Mouse (Mus musculus) midbrain, postnatal 0 days (tissue): ENCODE measurements around the gene Gpr179. TPM values are rescaled to one million over a fixed set of nuclear protein-coding genes. Genes with fewer than 3 reads are reported as not detected.

ENCODE experiments used
- ATAC-seq: fragments of 200-750 bp; cut with Nextera tagmentation; 2 replicates; pipeline ENCODE4 v1.8.0; 2017; ENCODE audit warnings: moderate number of reproducible peaks, mild to moderate bottlenecking, moderate TSS enrichment, moderate library complexity; ENCODE audit not compliant: low FRiP score
- DNase-seq: peaks from one replicate; pipeline ENCODE4 v3.0.0-alpha.2; 2015; ENCODE audit warnings: low spot score
- H3K27ac ChIP-seq: fragments of 300-500 bp; sonication (generic); 2 replicates; pipeline ENCODE4 v1.5.1; 2014; ENCODE audit warnings: low read depth, mild to moderate bottlenecking, low read length, mixed read lengths
- H3K27me3 ChIP-seq: fragments of 300-500 bp; sonication (generic); 2 replicates; pipeline ENCODE4 v1.6.1; 2014; ENCODE audit warnings: low read length, control low read depth, mixed read lengths; ENCODE audit not compliant: insufficient read depth
- H3K36me3 ChIP-seq: fragments of 300-500 bp; sonication (generic); 2 replicates; pipeline ENCODE4 v1.6.1; 2014; ENCODE audit warnings: low read length, control low read depth, mixed read lengths; ENCODE audit not compliant: insufficient read depth
- H3K4me1 ChIP-seq: fragments of 300-500 bp; sonication (generic); 2 replicates; pipeline ENCODE4 v1.6.1; 2014; ENCODE audit warnings: mild to moderate bottlenecking, control low read depth, antibody characterized with exemption, low read length, mixed read lengths; ENCODE audit not compliant: insufficient read depth
- H3K4me2 ChIP-seq: fragments of 300-500 bp; sonication (generic); 2 replicates; pipeline ENCODE4 v1.6.1; 2014; ENCODE audit warnings: low read depth, mild to moderate bottlenecking, low read length, mixed read lengths; ENCODE audit not compliant: poor library complexity, severe bottlenecking
- H3K4me3 ChIP-seq: fragments of 300-500 bp; sonication (generic); 2 replicates; pipeline ENCODE4 v1.5.1; 2014; ENCODE audit warnings: low read depth, mild to moderate bottlenecking, low read length, moderate library complexity
- H3K9ac ChIP-seq: fragments of 300-500 bp; sonication (generic); replicated peaks from 2 replicates; pipeline ENCODE4 v1.6.1; 2014; ENCODE audit warnings: mild to moderate bottlenecking, low read length, moderate library complexity, mixed read lengths; ENCODE audit not compliant: poor library complexity, severe bottlenecking
- H3K9me3 ChIP-seq: fragments of 300-500 bp; sonication (generic); 2 replicates; pipeline ENCODE4 v1.6.1; 2016; ENCODE audit warnings: low read length, control low read depth
- CTCF ChIP-seq: IDR thresholded peaks from 2 replicates; pipeline ENCODE4 v1.5.1; 2016; ENCODE audit warnings: antibody characterized with exemption, mild to moderate bottlenecking
- WGBS: fragments of 180-500 bp; shearing (Covaris S2); extraction: QIAGEN DNeasy Blood & Tissue Kit; methylation state at CpG from one replicate; pipeline ENCODE4 v1.1.7; 2014; 5-methylcytosine and 5-hydroxymethylcytosine counted together
- polyA plus RNA-seq: library from polyadenylated mRNA; unstranded; fragments of >200 nt; fragmentation: Nextera tagmentation; extraction: Ambion mirVana; gene quantifications from 2 replicates; pipeline ENCODE4 v1.2.1, GENCODE M21; 2015
- total RNA-seq: library from RNA; depleted of rRNA; stranded (reverse); fragments of >200 nt; gene quantifications from 2 replicates; pipeline ENCODE4 v1.2.3, GENCODE M21; 2014

Gpr179 gene
- total and polyA plus RNA-seq, 2 experiments from 2014 or later, result 0.71 to 0.78 TPM

- Histone ChIP-seq H3K4me1 (no peaks in the 10 kb centered on the region), H3K4me2 (no peak overlapping the region), H3K9ac (no peak overlapping the region), H3K27ac (no peak overlapping the region), H3K36me3 (no peaks in the 10 kb centered on the region), H3K27me3 (no peaks in the 10 kb centered on the region), H3K4me3 (no peak overlapping the region), H3K9me3 (no peaks in the 10 kb centered on the region)
- 91% methylated on average over 3 of the region's 4 CpGs for WGBS
- TF ChIP-seq CTCF, result no peak
- ATAC-seq (no peak), DNase-seq (no peak)
These were observed 55.3 kb downstream of the Gpr179 start for GRCm38 (mm10) chr11:97296542-97296941.

- ATAC-seq (no peak), DNase-seq (no peak)
- 89% methylated on average over 1 of the region's 1 CpGs for WGBS
- Histone ChIP-seq H3K9me3 (no peaks in the 10 kb centered on the region), H3K27me3 (no peaks in the 10 kb centered on the region), H3K4me3 (no peak overlapping the region), H3K4me2 (no peak overlapping the region), H3K36me3 (no peaks in the 10 kb centered on the region), H3K27ac (no peak overlapping the region), H3K9ac (no peak overlapping the region), H3K4me1 (no peaks in the 10 kb centered on the region)
- no peak for TF ChIP-seq CTCF
These were observed 59.1 kb downstream of the Gpr179 start for GRCm38 (mm10) chr11:97292731-97293130.

GRCm38 (mm10) chr11:97289276-97290230 is 62.3 kb downstream of the Gpr179 start:
- ATAC-seq (no peak), DNase-seq (peak; percentile 41)
- 38% methylated on average over 12 of the region's 12 CpGs for WGBS
- no peak overlapping the region for H3K4me2 ChIP-seq
- no peak overlapping the region for H3K4me3 ChIP-seq
- TF ChIP-seq CTCF, result no peak
- no peaks in the 10 kb centered on the region for H3K27me3 ChIP-seq
- no peaks in the 10 kb centered on the region for H3K36me3 ChIP-seq
- no peaks in the 10 kb centered on the region for H3K9me3 ChIP-seq
- H3K4me1 ChIP-seq, result no peaks in the 10 kb centered on the region
- no peak overlapping the region for H3K27ac ChIP-seq
- H3K9ac ChIP-seq, result no peak overlapping the region

DNA sequence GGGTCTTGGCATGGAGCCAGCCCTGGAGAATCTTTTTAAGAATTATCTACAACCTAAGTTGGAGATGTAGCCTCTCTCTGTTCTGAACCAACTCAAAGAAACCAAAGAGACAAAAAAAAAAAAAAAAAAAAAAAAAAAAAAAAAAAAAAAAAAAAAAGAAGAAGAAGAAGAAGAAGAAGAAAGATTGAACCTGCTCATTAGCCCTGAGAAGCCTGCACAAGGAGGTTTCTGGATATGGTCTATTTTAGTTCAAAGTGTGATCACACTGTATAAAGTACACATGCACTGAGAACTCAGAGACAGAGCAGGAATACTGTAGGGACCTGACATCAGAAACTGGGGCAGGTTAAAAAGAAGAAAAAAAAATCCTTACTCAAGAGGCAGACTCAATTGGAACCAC is 64.2 kb downstream of the Gpr179 start:
- H3K36me3 ChIP-seq, result no peaks in the 10 kb centered on the region
- H3K27me3 ChIP-seq, result no peaks in the 10 kb centered on the region
- H3K27ac ChIP-seq, result no peak overlapping the region
- ATAC-seq (no peak), DNase-seq (no peak)
- no peak overlapping the region for H3K4me2 ChIP-seq
- TF ChIP-seq CTCF, result no peak
- H3K9ac ChIP-seq, result no peak overlapping the region
- no peaks in the 10 kb centered on the region for H3K9me3 ChIP-seq
- H3K4me3 ChIP-seq, result no peak overlapping the region
- H3K4me1 ChIP-seq, result no peaks in the 10 kb centered on the region

GRCm38 (mm10) chr11:97286973-97287372 is 64.9 kb downstream of the Gpr179 start:
- H3K27me3 ChIP-seq, result no peaks in the 10 kb centered on the region
- no peak overlapping the region for H3K4me3 ChIP-seq
- no peak for DNase-seq
- no peaks in the 10 kb centered on the region for H3K36me3 ChIP-seq
- WGBS, result 34% methylated on average over 6 of the region's 6 CpGs
- no peak for TF ChIP-seq CTCF
- ATAC-seq, result no peak
- no peaks in the 10 kb centered on the region for H3K4me1 ChIP-seq
- H3K9me3 ChIP-seq, result no peaks in the 10 kb centered on the region
- H3K4me2 ChIP-seq, result no peak overlapping the region
- H3K9ac ChIP-seq, result no peak overlapping the region
- H3K27ac ChIP-seq, result no peak overlapping the region

DNA sequence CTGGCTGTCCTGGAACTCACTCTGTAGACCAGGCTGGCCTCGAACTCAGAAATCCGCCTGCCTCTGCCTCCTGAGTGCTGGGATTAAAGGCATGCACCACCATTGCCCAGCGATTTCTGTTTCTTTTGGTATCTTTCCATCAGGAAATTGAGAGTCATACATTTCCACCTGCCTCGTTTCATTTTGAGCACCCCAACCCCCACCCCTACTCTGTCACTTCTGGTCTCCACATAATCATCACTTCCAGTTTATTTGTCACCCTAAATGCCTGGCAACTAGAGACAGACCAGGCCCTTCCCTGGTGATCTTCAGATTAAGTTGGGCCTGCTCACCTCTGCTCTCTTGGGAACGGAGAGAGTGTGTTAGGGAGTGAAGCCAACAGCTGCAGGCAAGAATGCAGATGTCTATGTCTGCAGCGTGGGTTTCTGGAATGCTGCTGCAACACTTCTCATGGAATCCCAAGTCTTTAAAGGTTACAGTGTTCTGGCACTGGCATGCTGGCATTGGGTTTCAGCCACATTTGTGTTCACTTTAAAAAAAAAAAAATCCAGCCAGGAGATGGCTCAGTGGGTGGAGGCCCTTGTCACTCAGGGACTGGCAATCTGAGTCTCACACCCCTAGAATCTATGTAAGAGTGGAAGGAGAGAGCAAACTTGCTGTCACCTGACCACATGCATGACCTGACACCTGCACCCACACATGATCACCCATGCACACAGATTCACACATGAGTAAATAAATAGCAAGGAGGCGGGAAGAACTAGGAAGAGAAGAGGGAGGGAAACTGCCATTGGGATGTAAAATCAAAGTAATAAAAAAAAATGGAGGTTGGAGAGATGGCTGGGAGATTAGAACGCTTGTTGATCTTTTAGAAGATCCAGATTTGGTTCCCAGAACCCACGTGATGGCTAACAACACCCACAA is 65.8 kb downstream of the Gpr179 start:
- WGBS, result 79% methylated on average over 9 of the region's 9 CpGs
- H3K9ac ChIP-seq, result no peak overlapping the region
- no peak for ATAC-seq

More for the DNA sequence above, 65.8 kb downstream of the Gpr179 start:
- Histone ChIP-seq H3K36me3 (no peaks in the 10 kb centered on the region), H3K27me3 (no peaks in the 10 kb centered on the region), H3K9me3 (no peaks in the 10 kb centered on the region), H3K4me2 (no peak overlapping the region), H3K27ac (no peak overlapping the region), H3K4me3 (no peak overlapping the region), H3K4me1 (no peaks in the 10 kb centered on the region)
- TF ChIP-seq CTCF, result no peak
- DNase-seq, result no peak
